Mouse (Mus musculus) myocyte (in vitro differentiated cells): ENCODE results near the gene Pld4. TPM values are rescaled to one million over a fixed set of nuclear protein-coding genes. Genes with fewer than 3 reads are reported as not detected.

ENCODE experiments used
- H3K27me3 ChIP-seq: one replicate; pipeline ENCODE4 v1.6.1; 2011; ENCODE audit not compliant: control insufficient read depth, insufficient read depth, insufficient read length
- H3K36me3 ChIP-seq: one replicate; pipeline ENCODE4 v1.6.1; 2011; ENCODE audit not compliant: control insufficient read depth, insufficient read depth
- H3K4me2 ChIP-seq: one replicate; pipeline ENCODE4 v1.6.1; 2011; ENCODE audit warnings: low read depth, control low read depth
- H3K4me3 ChIP-seq: one replicate; pipeline ENCODE4 v1.5.1; 2011; ENCODE audit warnings: mild to moderate bottlenecking, control low read depth, moderate library complexity
- H3K79me2 ChIP-seq: one replicate; pipeline ENCODE4 v1.6.1; 2011; ENCODE audit not compliant: control insufficient read depth, insufficient read depth
- H3ac ChIP-seq: one replicate; pipeline ENCODE4 v1.6.1; 2011; ENCODE audit not compliant: control insufficient read depth, insufficient read length
- CEBPB ChIP-seq: IDR thresholded peaks from 2 replicates; pipeline ENCODE4 v1.6.1; 2011; ENCODE audit warnings: mild to moderate bottlenecking, moderate library complexity; ENCODE audit not compliant: poor library complexity, insufficient read depth, severe bottlenecking
- E2F4 ChIP-seq: IDR thresholded peaks from one replicate; pipeline ENCODE4 v1.6.1; 2011; ENCODE audit warnings: mild to moderate bottlenecking, control low read depth, moderate library complexity; ENCODE audit not compliant: insufficient read depth
- MAX ChIP-seq: IDR thresholded peaks from one replicate; pipeline ENCODE4 v1.6.1; 2011; ENCODE audit warnings: low read depth, mild to moderate bottlenecking, control low read depth
- MYOD1 ChIP-seq, 3 experiments: IDR thresholded peaks; one replicate each; pipeline ENCODE4 v1.6.1; 2011; ENCODE audit warnings: control low read depth in 2 of 3, low read depth in 2 of 3, mild to moderate bottlenecking in 2 of 3, moderate library complexity in 1 of 3; ENCODE audit not compliant: insufficient read length in 2 of 3, control insufficient read depth in 1 of 3
- MYOG ChIP-seq, 3 experiments: IDR thresholded peaks; one replicate each; pipeline ENCODE4 v1.6.1; 2011; ENCODE audit warnings: control low read depth in 2 of 3, low read depth in 2 of 3, mild to moderate bottlenecking in 2 of 3; ENCODE audit not compliant: insufficient read length in 2 of 3, control insufficient read depth in 1 of 3, insufficient read depth in 1 of 3
- POLR2A ChIP-seq: IDR thresholded peaks from one replicate; pipeline ENCODE4 v1.6.1; 2011; ENCODE audit warnings: low read depth, mild to moderate bottlenecking, control low read depth, moderate library complexity; ENCODE audit not compliant: insufficient read length
- POLR2AphosphoS2 ChIP-seq: IDR thresholded peaks from one replicate; pipeline ENCODE4 v1.6.1; 2011; ENCODE audit warnings: low read depth, control low read depth; ENCODE audit not compliant: insufficient read length
- REST ChIP-seq: IDR thresholded peaks from one replicate; pipeline ENCODE4 v1.6.1; 2011; ENCODE audit warnings: mild to moderate bottlenecking, control low read depth, moderate library complexity; ENCODE audit not compliant: insufficient read depth, insufficient read length
- SRF ChIP-seq: IDR thresholded peaks from one replicate; pipeline ENCODE4 v1.6.1; 2011; ENCODE audit warnings: low read depth; ENCODE audit not compliant: control insufficient read depth, insufficient read length
- TCF12 ChIP-seq: IDR thresholded peaks from one replicate; pipeline ENCODE4 v1.6.1; 2011; ENCODE audit warnings: mild to moderate bottlenecking, control low read depth; ENCODE audit not compliant: poor library complexity, insufficient read depth, severe bottlenecking
- TCF3 ChIP-seq: IDR thresholded peaks from one replicate; pipeline ENCODE4 v1.6.1; 2011; ENCODE audit warnings: low read depth, control low read depth; ENCODE audit not compliant: insufficient read length
- USF1 ChIP-seq: IDR thresholded peaks from one replicate; pipeline ENCODE4 v1.6.1; 2011; ENCODE audit warnings: low read depth, mild to moderate bottlenecking, control low read depth, moderate library complexity
- polyA plus RNA-seq: library from polyadenylated mRNA; unstranded; fragments of >200 nt; fragmentation: generic; extraction: Trizol; gene quantifications from one replicate; pipeline ENCODE4 v1.2.1, GENCODE M21; 2012; ENCODE audit warnings: missing spikeins

Gene Pld4
- polyA plus RNA-seq, 1 experiment = 0.08 TPM

- Histone ChIP-seq H3K4me2 (no peak overlapping the region), H3K27me3 (no peaks in the 10 kb centered on the region), H3K4me3 (no peak overlapping the region), H3ac (no peak overlapping the region), H3K36me3 (no peaks in the 10 kb centered on the region), H3K79me2 (peaks cover 5% of the 10 kb centered on the region)
- TF ChIP-seq MYOD1 (IDR thresholded peaks at IDR 0.05; ENCODE audit: control insufficient read depth in 1 of 3, insufficient read length in 2 of 3, low read depth in 2 of 3) (no peak), POLR2A (no peak), USF1 (no peak), POLR2AphosphoS2 (no peak), MYOG (IDR thresholded peaks at IDR 0.05; ENCODE audit: control insufficient read depth in 1 of 3, insufficient read depth in 1 of 3, insufficient read length in 2 of 3, low read depth in 2 of 3) (no peak), TCF3 (no peak), MAX (no peak), E2F4 (no peak), CEBPB (no peak), TCF12 (no peak), REST (no peak), SRF (no peak)
Measured at GRCm38 (mm10) chr12:112720890-112721423, 39.5 kb upstream of the Pld4 start.

- H3K79me2 ChIP-seq = peaks cover 5% of the 10 kb centered on the region
- H3K36me3 ChIP-seq = no peaks in the 10 kb centered on the region
- H3K4me3 ChIP-seq = no peak overlapping the region
- peak overlapping the region; percentile 86 for H3K4me2 ChIP-seq
- peak overlapping the region; percentile 21 for H3ac ChIP-seq
- TF ChIP-seq SRF = no peak
- TF ChIP-seq TCF3 = no peak
- no peak for TF ChIP-seq MAX
- no peak for TF ChIP-seq MYOD1 (IDR thresholded peaks at IDR 0.05; ENCODE audit: control insufficient read depth in 1 of 3, insufficient read length in 2 of 3, low read depth in 2 of 3)
- peak; percentile 84 for TF ChIP-seq POLR2A
- H3K27me3 ChIP-seq = no peaks in the 10 kb centered on the region
Measured at GRCm38 (mm10) chr12:112721424-112722239, 38.8 kb upstream of the Pld4 start.

GRCm38 (mm10) chr12:112722240-112723027 is 38.0 kb upstream of the Pld4 start:
- H3K4me3 ChIP-seq = peak overlapping the region; percentile 38
- TF ChIP-seq POLR2AphosphoS2 (peak; percentile 46), MYOG (IDR thresholded peaks at IDR 0.05; ENCODE audit: control insufficient read depth in 1 of 3, insufficient read depth in 1 of 3, insufficient read length in 2 of 3, low read depth in 2 of 3) (no peak), MAX (no peak), TCF3 (no peak)
- H3ac ChIP-seq = peak overlapping the region; percentile 21
- no peaks in the 10 kb centered on the region for H3K27me3 ChIP-seq
- H3K79me2 ChIP-seq = peaks cover 5% of the 10 kb centered on the region
- H3K36me3 ChIP-seq = no peaks in the 10 kb centered on the region
- peak overlapping the region; percentile 86 for H3K4me2 ChIP-seq

GRCm38 (mm10) chr12:112723028-112723330 is 37.5 kb upstream of the Pld4 start:
- Histone ChIP-seq H3ac (peak overlapping the region; percentile 21), H3K27me3 (no peaks in the 10 kb centered on the region), H3K4me3 (peak overlapping the region; percentile 38), H3K36me3 (no peaks in the 10 kb centered on the region), H3K79me2 (peaks cover 5% of the 10 kb centered on the region), H3K4me2 (peak overlapping the region; percentile 86)
- TF ChIP-seq MAX = no peak
- TF ChIP-seq CEBPB = no peak
- TF ChIP-seq TCF12 = no peak
- TF ChIP-seq USF1 = no peak
- no peak for TF ChIP-seq REST
- no peak for TF ChIP-seq POLR2AphosphoS2
- TF ChIP-seq E2F4 = no peak
- TF ChIP-seq MYOD1 (IDR thresholded peaks at IDR 0.05; ENCODE audit: control insufficient read depth in 1 of 3, insufficient read length in 2 of 3, low read depth in 2 of 3) = no peak

GRCm38 (mm10) chr12:112723445-112723844 is 37.0 kb upstream of the Pld4 start:
- TF ChIP-seq MYOD1 (IDR thresholded peaks at IDR 0.05; ENCODE audit: control insufficient read depth in 1 of 3, insufficient read length in 2 of 3, low read depth in 2 of 3) (no peak), POLR2A (no peak), TCF3 (no peak), USF1 (no peak), POLR2AphosphoS2 (no peak), TCF12 (no peak), REST (no peak), E2F4 (no peak), CEBPB (no peak)
- peak overlapping the region; percentile 38 for H3K4me3 ChIP-seq
- peak overlapping the region; percentile 86 for H3K4me2 ChIP-seq
- no peaks in the 10 kb centered on the region for H3K27me3 ChIP-seq
- no peaks in the 10 kb centered on the region for H3K36me3 ChIP-seq
- peaks cover 5% of the 10 kb centered on the region for H3K79me2 ChIP-seq
- no peak overlapping the region for H3ac ChIP-seq
